Mouse (Mus musculus) neural tube, embryonic 14.5 days (tissue): ENCODE data around the gene Htr7. TPM values are rescaled to one million over a fixed set of nuclear protein-coding genes. Genes with fewer than 3 reads are reported as not detected.

Experiments used
- polyA plus RNA-seq: library from polyadenylated mRNA; unstranded; fragments of >200 nt; fragmentation: Nextera tagmentation; extraction: Ambion mirVana; gene quantifications from 2 replicates; pipeline ENCODE4 v1.2.1, GENCODE M21; 2014

The Htr7 gene
- polyA plus RNA-seq, 1 experiment from 2014 or later, result 15.7 TPM

Other genes starting within 250 kb of the Htr7 start
- gene Rpp30, start 26.2 kb upstream of the Htr7 start, polyA plus RNA-seq, result 73.8 and 79.2 TPM in 2 replicates
- gene Ankrd1, start 62.6 kb upstream of the Htr7 start, polyA plus RNA-seq, result not detected in 2 replicates